Mouse (Mus musculus) liver, embryonic 14.5 days (tissue): ENCODE results near the gene Chp1. TPM values are rescaled to one million over a fixed set of nuclear protein-coding genes. Genes with fewer than 3 reads are reported as not detected.
"Not testable (repeated sequence)": the region's sequence is repeated elsewhere in the genome, so short reads cannot be mapped to it uniquely, and the experiment has no call there.

Experiments
- ATAC-seq: fragments of 200-750 bp; cut with Nextera tagmentation; 2 replicates; pipeline ENCODE4 v1.8.0; 2017; ENCODE audit warnings: moderate number of reproducible peaks, mild to moderate bottlenecking, moderate library complexity; ENCODE audit not compliant: insufficient read depth
- DNase-seq, 3 experiments: peaks; one replicate each; pipeline ENCODE4 v3.0.0-alpha.2; 2012 to 2013; ENCODE audit warnings: low read depth in 3 of 3, low spot score in 3 of 3
- H3K27ac ChIP-seq: fragments of 300-500 bp; sonication (generic); 2 replicates; pipeline ENCODE4 v1.5.1; 2014; ENCODE audit warnings: moderate library complexity, mild to moderate bottlenecking, control low read depth, inconsistent platforms
- H3K27me3 ChIP-seq: fragments of 300-500 bp; sonication (generic); 2 replicates; pipeline ENCODE4 v1.6.1; 2014; ENCODE audit warnings: mild to moderate bottlenecking, low read length, moderate library complexity; ENCODE audit not compliant: control insufficient read depth, insufficient read depth
- H3K36me3 ChIP-seq: fragments of 300-500 bp; sonication (generic); replicated peaks from 2 replicates; pipeline ENCODE4 v1.6.1; 2014; ENCODE audit warnings: low read depth; ENCODE audit not compliant: control insufficient read depth, insufficient read depth
- H3K4me1 ChIP-seq, 2 experiments: fragments of 200-500 bp in 1 of 2; fragments of 300-500 bp in 1 of 2; sonication (generic) in 1 of 2; replicated peaks; 2 replicates each; pipeline ENCODE4 v1.6.1; 2012 to 2014; ENCODE audit warnings: antibody characterized with exemption in 1 of 2, inconsistent platforms in 1 of 2, low read length in 1 of 2; ENCODE audit not compliant: control insufficient read depth in 2 of 2, insufficient read depth in 2 of 2
- H3K4me2 ChIP-seq: fragments of 300-500 bp; sonication (generic); 2 replicates; pipeline ENCODE4 v1.6.1; 2014; ENCODE audit warnings: low read depth, mild to moderate bottlenecking, control low read depth, moderate library complexity
- H3K4me3 ChIP-seq, 2 experiments: fragments of 200-500 bp in 1 of 2; fragments of 300-500 bp in 1 of 2; sonication (generic) in 1 of 2; 2 replicates each; pipeline ENCODE4 v1.5.1; 2012 to 2014; ENCODE audit warnings: low read depth in 2 of 2, low read length in 2 of 2, mild to moderate bottlenecking in 2 of 2, control low read depth in 1 of 2, inconsistent platforms in 1 of 2, moderate library complexity in 1 of 2; ENCODE audit not compliant: insufficient read depth in 1 of 2
- H3K9ac ChIP-seq: fragments of 300-500 bp; sonication (generic); replicated peaks from 2 replicates; pipeline ENCODE4 v1.6.1; 2014; ENCODE audit warnings: mild to moderate bottlenecking, control low read depth, moderate library complexity
- H3K9me3 ChIP-seq: fragments of 300-500 bp; sonication (generic); 2 replicates; pipeline ENCODE4 v1.6.1; 2016; ENCODE audit warnings: low read length, mixed read lengths; ENCODE audit not compliant: control insufficient read depth
- CTCF ChIP-seq: IDR thresholded peaks from 2 replicates; pipeline ENCODE4 v1.5.1; 2016; ENCODE audit warnings: antibody characterized with exemption, low read depth, control low read depth
- EP300 ChIP-seq: IDR thresholded peaks from 2 replicates; pipeline ENCODE4 v1.6.1; 2016; ENCODE audit warnings: antibody characterized with exemption, low read depth
- WGBS: fragments of 180-500 bp; shearing (Covaris S2); extraction: QIAGEN DNeasy Blood & Tissue Kit; methylation state at CpG from one replicate; pipeline ENCODE4 v1.1.7; 2014; ENCODE audit not compliant: insufficient replicate concordance; 5-methylcytosine and 5-hydroxymethylcytosine counted together
- polyA plus RNA-seq, 2 experiments: library from polyadenylated mRNA; depleted of rRNA in 1 of 2; stranded (reverse) in 1 of 2; unstranded in 1 of 2; fragments of >200 nt; fragmentation: Nextera tagmentation in 1 of 2; extraction: Ambion mirVana in 1 of 2; gene quantifications; 2 replicates each; pipeline versions ENCODE4 v1.2.1 to v1.2.3; 2012 to 2014

The Chp1 gene
- polyA plus RNA-seq, 2 experiments = 31.3 to 47.5 TPM

DNA sequence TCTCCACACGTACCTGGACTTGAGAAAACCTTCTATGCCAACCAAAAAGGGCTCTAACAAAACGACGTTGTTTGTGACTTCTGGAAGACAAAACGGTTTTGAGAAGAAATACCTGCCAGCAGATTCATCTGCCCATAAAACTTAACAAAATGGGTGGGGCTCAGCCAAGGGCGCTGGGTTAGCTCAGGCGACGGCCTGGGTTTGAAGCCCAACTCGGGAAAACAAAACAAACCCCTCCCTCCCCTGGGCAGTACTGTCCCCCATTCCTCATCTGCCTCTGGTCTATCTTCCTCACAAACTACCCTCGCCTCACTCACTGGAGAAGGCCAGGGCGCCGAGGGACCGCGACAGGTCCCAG, 70.3 kb downstream of the Chp1 start:
- peak overlapping the region; percentile 76 for H3K4me2 ChIP-seq
- H3K27me3 ChIP-seq = no peaks in the 10 kb centered on the region
- H3K4me1 ChIP-seq = peaks cover 15% of the 10 kb centered on the region in 2 experiments; a peak in 3 of 4 replicates
- ATAC-seq = peak; percentile 71
- peak; percentile 52 to 64 (median 53) for DNase-seq
- H3K4me3 ChIP-seq = peak overlapping the region; percentile 82 to 93
- WGBS = 0% methylated on average over 13 of the region's 13 CpGs
- H3K27ac ChIP-seq = peak overlapping the region; percentile 88
- no peak for TF ChIP-seq CTCF
- no peak for TF ChIP-seq EP300
- H3K9me3 ChIP-seq = no peaks in the 10 kb centered on the region
- H3K9ac ChIP-seq = peak overlapping the region; percentile 90
- peaks cover 34% of the 10 kb centered on the region for H3K36me3 ChIP-seq

DNA sequence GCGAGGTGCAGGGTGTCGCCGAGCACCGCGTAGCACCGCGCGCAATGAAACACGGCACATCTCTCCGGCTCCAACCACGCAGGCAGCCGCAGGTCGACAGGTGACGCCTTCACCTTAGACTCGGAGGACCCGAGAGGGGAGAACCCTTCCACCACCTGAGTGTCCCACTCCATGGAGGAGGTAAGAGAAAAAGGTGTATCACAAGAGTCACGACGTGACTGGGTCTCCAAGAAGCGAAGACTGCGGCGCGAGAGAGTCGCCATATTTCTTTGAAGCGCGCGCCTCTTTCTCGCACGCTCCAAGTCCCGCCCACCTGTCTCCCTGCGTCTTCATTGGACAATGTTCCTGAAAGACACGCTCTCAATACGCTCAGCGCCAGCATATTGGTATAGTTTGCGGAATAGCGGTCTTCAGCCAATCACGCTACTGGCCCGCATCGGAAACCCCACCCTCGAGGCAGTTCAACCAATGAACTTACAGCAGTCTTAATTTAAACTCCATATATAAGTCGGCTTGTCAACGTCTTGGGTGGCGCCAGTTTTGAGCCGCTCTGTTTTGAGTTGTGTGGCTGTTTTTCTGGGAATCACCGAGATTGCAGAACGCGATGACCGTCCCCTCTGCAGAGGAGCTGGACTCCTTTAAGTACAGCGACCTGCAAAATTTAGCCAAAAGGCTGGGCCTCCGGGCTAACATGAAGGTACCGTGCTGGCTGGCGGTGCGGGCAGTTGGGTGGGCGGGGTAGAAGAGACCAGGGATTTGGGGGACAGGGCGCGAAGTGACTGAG, 70.9 kb downstream of the Chp1 start, which contains the start of the genes Nusap1 and Oip5:
TSS of gene Nusap1 (plus strand) at position 100 of the 784 bp plus-strand sequence.
TSS of gene Oip5 (minus strand) at position 271 of the 784 bp plus-strand sequence.
- Histone ChIP-seq H3K4me3 (peak within 1 kb of the TSS; percentile 82 to 99), H3K27me3 (no peaks in the 10 kb centered on the region), H3K27ac (peak within 1 kb of the TSS; percentile 88), H3K4me2 (peak within 1 kb of the TSS; percentile 76), H3K36me3 (peaks cover 32% of the 10 kb centered on the region), H3K9ac (peak within 1 kb of the TSS; percentile 95), H3K9me3 (no peaks in the 10 kb centered on the region), H3K4me1 (peaks cover 15% of the 10 kb centered on the region in 2 experiments; a peak in 3 of 4 replicates)
- under 1% methylated on average over 55 of the region's 55 CpGs for WGBS
- DNase-seq = peak; percentile 98 to 99 (median 98)
- peak; percentile 97 for ATAC-seq
- no peak for TF ChIP-seq CTCF
- TF ChIP-seq EP300 = peak; percentile 19; the same call in 1 of the 2 replicates

DNA sequence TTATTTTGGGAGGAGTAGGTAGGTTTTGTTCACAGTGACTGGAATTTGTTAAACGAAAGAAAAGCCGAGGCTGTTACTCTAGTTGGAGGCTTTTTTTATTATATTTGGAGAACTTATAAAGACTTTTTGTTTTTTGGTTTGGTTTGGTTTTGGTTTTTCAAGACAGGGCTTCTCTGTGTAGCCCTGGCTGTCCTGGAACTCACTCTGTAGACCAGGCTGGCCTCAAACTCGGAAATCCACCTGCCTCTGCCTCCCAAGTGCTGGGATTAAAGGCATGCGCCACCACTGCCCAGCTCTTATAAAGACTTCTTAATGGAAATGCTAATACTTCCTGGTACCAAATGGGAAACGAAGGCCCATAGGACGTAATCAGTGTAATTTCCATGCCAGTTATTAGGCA, 71.5 kb downstream of the Chp1 start:
- H3K4me1 ChIP-seq = peaks cover 15% of the 10 kb centered on the region in 2 experiments; a peak in 3 of 4 replicates
- not testable (repeated sequence) for DNase-seq, H3K9me3 ChIP-seq, ATAC-seq, H3K27me3 ChIP-seq
- peak overlapping the region; percentile 82 for H3K27ac ChIP-seq
- peak overlapping the region; percentile 70 for H3K4me2 ChIP-seq
- 3% methylated on average over 6 of the region's 6 CpGs for WGBS
- H3K9ac ChIP-seq = peak overlapping the region; percentile 95
- H3K36me3 ChIP-seq = peaks cover 36% of the 10 kb centered on the region
- H3K4me3 ChIP-seq = peak overlapping the region; percentile 82 to 99

DNA sequence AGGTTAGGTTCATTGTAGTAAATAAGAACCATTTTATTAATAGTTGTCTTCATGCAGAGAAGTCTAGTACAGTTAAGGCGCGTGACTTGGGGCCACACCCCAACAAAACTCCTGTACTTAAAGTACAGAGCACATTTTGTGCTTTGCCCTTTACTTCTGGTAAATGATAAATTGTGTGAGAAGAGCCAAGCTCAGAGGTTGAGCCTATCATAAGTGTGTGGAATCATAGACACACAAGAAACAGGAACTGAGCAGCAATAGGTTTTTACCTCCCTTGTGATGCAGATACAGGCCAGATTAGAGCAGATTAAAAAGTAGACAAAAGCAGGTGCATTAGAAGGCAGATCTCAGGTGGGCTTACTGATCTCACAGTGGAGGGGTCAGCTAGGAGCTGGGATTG, 73.8 kb downstream of the Chp1 start:
- no peaks in the 10 kb centered on the region for H3K27me3 ChIP-seq
- peak overlapping the region; percentile 70 for H3K4me2 ChIP-seq
- DNase-seq (no peak), ATAC-seq (no peak)
- H3K4me3 ChIP-seq = peak overlapping the region; percentile 25 to 82; a peak in 3 of 4 replicates
- H3K27ac ChIP-seq = no peak overlapping the region
- no peaks in the 10 kb centered on the region for H3K9me3 ChIP-seq
- H3K9ac ChIP-seq = peak overlapping the region; percentile 37
- TF ChIP-seq EP300 = no peak
- TF ChIP-seq CTCF = no peak
- 89% methylated on average over 2 of the region's 2 CpGs for WGBS
- H3K36me3 ChIP-seq = peaks cover 46% of the 10 kb centered on the region
- H3K4me1 ChIP-seq = peaks cover 15% of the 10 kb centered on the region in 2 experiments; a peak in 3 of 4 replicates

Other genes starting within 250 kb of the Chp1 start
- 1.3 and 1.4 TPM in 2 replicates for gene Dll4, start 221.9 kb upstream of the Chp1 start, polyA plus RNA-seq (2012; rRNA removed)
- 0.83 and 0.86 TPM in 2 replicates for gene Dll4, start 221.9 kb upstream of the Chp1 start, polyA plus RNA-seq (2014; fragmentation: Nextera tagmentation; extraction: Ambion mirVana)
- 0.56 and 1.2 TPM in 2 replicates for gene Chac1, start 196.5 kb upstream of the Chp1 start, polyA plus RNA-seq (2012; rRNA removed)
- gene Chac1, start 196.5 kb upstream of the Chp1 start, polyA plus RNA-seq (2014; fragmentation: Nextera tagmentation; extraction: Ambion mirVana) = 0.29 and 1.7 TPM in 2 replicates
- gene Ino80, start 70.0 kb upstream of the Chp1 start, polyA plus RNA-seq (2012; rRNA removed) = 3.3 and 4.4 TPM in 2 replicates
- gene Ino80, start 70.0 kb upstream of the Chp1 start, polyA plus RNA-seq (2014; fragmentation: Nextera tagmentation; extraction: Ambion mirVana) = 1.8 and 2.0 TPM in 2 replicates
- gene Exd1, start 70 bp upstream of the Chp1 start, polyA plus RNA-seq (2012; rRNA removed) = 0.11 and 0.12 TPM in 2 replicates
- gene Exd1, start 70 bp upstream of the Chp1 start, polyA plus RNA-seq (2014; fragmentation: Nextera tagmentation; extraction: Ambion mirVana) = 0.14 and 0.15 TPM in 2 replicates
- gene Nusap1, start 70.6 kb downstream of the Chp1 start, polyA plus RNA-seq (2012; rRNA removed) = 24.3 and 45.1 TPM in 2 replicates
- gene Nusap1, start 70.6 kb downstream of the Chp1 start, polyA plus RNA-seq (2014; fragmentation: Nextera tagmentation; extraction: Ambion mirVana) = 88.3 and 88.4 TPM in 2 replicates
- 22.6 and 23.9 TPM in 2 replicates for gene Oip5, start 70.8 kb downstream of the Chp1 start, polyA plus RNA-seq (2012; rRNA removed)
- 30.1 and 37.8 TPM in 2 replicates for gene Oip5, start 70.8 kb downstream of the Chp1 start, polyA plus RNA-seq (2014; fragmentation: Nextera tagmentation; extraction: Ambion mirVana)
- gene Ndufaf1, start 115.1 kb downstream of the Chp1 start, polyA plus RNA-seq (2012; rRNA removed) = 7.1 and 11.7 TPM in 2 replicates
- 28.5 and 30.2 TPM in 2 replicates for gene Ndufaf1, start 115.1 kb downstream of the Chp1 start, polyA plus RNA-seq (2014; fragmentation: Nextera tagmentation; extraction: Ambion mirVana)
- 6.1 and 7.9 TPM in 2 replicates for gene Rtf1, start 127.4 kb downstream of the Chp1 start, polyA plus RNA-seq (2012; rRNA removed)
- 6.6 and 9.0 TPM in 2 replicates for gene Rtf1, start 127.4 kb downstream of the Chp1 start, polyA plus RNA-seq (2014; fragmentation: Nextera tagmentation; extraction: Ambion mirVana)
- gene Itpka, start 194.6 kb downstream of the Chp1 start, polyA plus RNA-seq (2012; rRNA removed) = 2.0 and 2.1 TPM in 2 replicates
- 2.3 and 2.4 TPM in 2 replicates for gene Itpka, start 194.6 kb downstream of the Chp1 start, polyA plus RNA-seq (2014; fragmentation: Nextera tagmentation; extraction: Ambion mirVana)
- 0.08 and 0.12 TPM in 2 replicates for gene Ltk, start 212.7 kb downstream of the Chp1 start, polyA plus RNA-seq (2012; rRNA removed)
- 0.05 and 0.06 TPM in 2 replicates for gene Ltk, start 212.7 kb downstream of the Chp1 start, polyA plus RNA-seq (2014; fragmentation: Nextera tagmentation; extraction: Ambion mirVana)
- 6.1 and 6.6 TPM in 2 replicates for gene Rpap1, start 239.8 kb downstream of the Chp1 start, polyA plus RNA-seq (2012; rRNA removed)
- 6.0 and 6.7 TPM in 2 replicates for gene Rpap1, start 239.8 kb downstream of the Chp1 start, polyA plus RNA-seq (2014; fragmentation: Nextera tagmentation; extraction: Ambion mirVana)